Comparison of ENCODE assay signal across 25 mouse cellular contexts in genomic region chr12:89909578-89909977, GRCm38 (mm10).
DNase-seq lines count a peak whose midpoint lies in the region; ATAC-seq lines count a peak whose summit lies in the region.
"Had no signal": no experiment of that assay in that cellular context is flagged by ENCODE, and none has a peak within 500 bp of the region (broad histone marks: within the 10 kb centered on the region; RNA-seq: fewer than 3 reads in every experiment).

No protein-coding gene starts in this region.

- no peak for DNase-seq in hindbrain, embryonic 14.5 days (ENCODE audit: low spot score)
- DNase-seq in midbrain, embryonic 11.5 days (ENCODE audit: low spot score, missing footprints) = no peak
- peak; percentile 39 for DNase-seq in midbrain, embryonic 14.5 days
- no peak for DNase-seq in cerebellum, adult 9-10 months
- DNase-seq in left cerebral cortex, postnatal 36 days (ENCODE audit: low spot score in 2 of 2) = no peak
- no peak for DNase-seq in thymus, postnatal 14 days
- DNase-seq: adrenal gland, adult 2 months; adrenal gland, postnatal 14 days; B cell, adult 2 months; cerebellum, adult 11-12 months; cerebellum, adult 9-11 months; embryo, embryonic 11 days; gastrocnemius, postnatal 25 days; heart, adult 18-20 months; heart, postnatal 14 days; heart, postnatal 4 days had no signal

- 0 out of 2 replicates have a peak, but pooled peaks have one; percentile 19 for ATAC-seq in hindbrain, embryonic 12.5 days (ENCODE audit: low FRiP score)
- ATAC-seq in hindbrain, embryonic 14.5 days (ENCODE audit: low FRiP score) = no peak
- ATAC-seq in midbrain, embryonic 11.5 days (ENCODE audit: low FRiP score) = peak; percentile 80
- peak; percentile 60; the same call in 1 of the 2 replicates for ATAC-seq in midbrain, embryonic 14.5 days (ENCODE audit: low FRiP score, low TSS enrichment)
- ATAC-seq: forebrain, embryonic 15.5 days had no signal

- intact Hi-C loops in left cerebral cortex, postnatal 36 days (cut with DNase I) = no loop called here

- H3K36me3 ChIP-seq in hindbrain, embryonic 12.5 days = no peaks in the 10 kb centered on the region
- H3K36me3 ChIP-seq in hindbrain, embryonic 14.5 days (replicated peaks; ENCODE audit: control insufficient read depth, insufficient read depth) = no peaks in the 10 kb centered on the region
- no peaks in the 10 kb centered on the region for H3K36me3 ChIP-seq in midbrain, embryonic 11.5 days (ENCODE audit: control insufficient read depth, insufficient read depth, low read length)
- H3K36me3 ChIP-seq in midbrain, embryonic 14.5 days (ENCODE audit: control insufficient read depth, insufficient read depth, low read length) = no peaks in the 10 kb centered on the region
- H3K36me3 ChIP-seq: embryonic facial prominence, embryonic 10.5 days; embryonic facial prominence, embryonic 13.5 days; forebrain, embryonic 12.5 days; forebrain, embryonic 15.5 days; heart, embryonic 10.5 days; heart, embryonic 13.5 days; hindbrain, embryonic 13.5 days had no signal

- no peak overlapping the region for H3K27ac ChIP-seq in hindbrain, embryonic 12.5 days
- no peak overlapping the region for H3K27ac ChIP-seq in hindbrain, embryonic 14.5 days
- H3K27ac ChIP-seq in midbrain, embryonic 11.5 days (ENCODE audit: low read depth, low read length) = no peak overlapping the region; the same call in 1 of the 2 replicates
- H3K27ac ChIP-seq in midbrain, embryonic 14.5 days (replicated peaks; ENCODE audit: low read depth, low read length) = no peak overlapping the region
- H3K27ac ChIP-seq: embryonic facial prominence, embryonic 10.5 days; embryonic facial prominence, embryonic 13.5 days; forebrain, embryonic 12.5 days; forebrain, embryonic 15.5 days; heart, embryonic 10.5 days; heart, embryonic 13.5 days; hindbrain, embryonic 13.5 days had no signal

- H3K4me1 ChIP-seq in hindbrain, embryonic 12.5 days = no peaks in the 10 kb centered on the region
- no peaks in the 10 kb centered on the region; the same call in 1 of the 2 replicates for H3K4me1 ChIP-seq in hindbrain, embryonic 14.5 days (replicated peaks; ENCODE audit: control insufficient read depth, insufficient read depth, low read length)
- H3K4me1 ChIP-seq in midbrain, embryonic 11.5 days (ENCODE audit: control insufficient read depth, insufficient read depth, low read length) = peaks cover 6% of the 10 kb centered on the region; the same call in 1 of the 2 replicates
- H3K4me1 ChIP-seq in midbrain, embryonic 14.5 days (ENCODE audit: control insufficient read depth, insufficient read depth, low read length) = peaks cover 8% of the 10 kb centered on the region; the same call in 1 of the 2 replicates
- H3K4me1 ChIP-seq: embryonic facial prominence, embryonic 10.5 days; embryonic facial prominence, embryonic 13.5 days; forebrain, embryonic 15.5 days; heart, embryonic 10.5 days; heart, embryonic 13.5 days had no signal

- no peak overlapping the region for H3K4me3 ChIP-seq in hindbrain, embryonic 12.5 days
- H3K4me3 ChIP-seq in hindbrain, embryonic 14.5 days (replicated peaks; ENCODE audit: low read length) = no peak overlapping the region
- no peak overlapping the region for H3K4me3 ChIP-seq in midbrain, embryonic 11.5 days (ENCODE audit: low read depth, low read length)
- H3K4me3 ChIP-seq in midbrain, embryonic 14.5 days (replicated peaks; ENCODE audit: low read depth, low read length) = no peak overlapping the region
- H3K4me3 ChIP-seq: embryonic facial prominence, embryonic 10.5 days; embryonic facial prominence, embryonic 13.5 days; erythroblast, embryonic 14.5 days; forebrain, embryonic 12.5 days; forebrain, embryonic 15.5 days; heart, embryonic 10.5 days; heart, embryonic 13.5 days; hindbrain, embryonic 13.5 days had no signal

- no peak overlapping the region for H3K4me2 ChIP-seq in hindbrain, embryonic 12.5 days (replicated peaks)
- H3K4me2 ChIP-seq in hindbrain, embryonic 14.5 days (replicated peaks) = no peak overlapping the region
- no peak overlapping the region for H3K4me2 ChIP-seq in midbrain, embryonic 11.5 days
- no peak overlapping the region for H3K4me2 ChIP-seq in midbrain, embryonic 14.5 days (ENCODE audit: low read length)
- H3K4me2 ChIP-seq: embryonic facial prominence, embryonic 13.5 days; forebrain, embryonic 12.5 days; forebrain, embryonic 15.5 days; heart, embryonic 13.5 days; hindbrain, embryonic 13.5 days had no signal

- 45% methylated on average over 3 of the region's 3 CpGs for WGBS in hindbrain, embryonic 12.5 days
- WGBS in hindbrain, embryonic 14.5 days = 35% methylated on average over 3 of the region's 3 CpGs
- WGBS in midbrain, embryonic 11.5 days = 49% methylated on average over 3 of the region's 3 CpGs
- WGBS in midbrain, embryonic 14.5 days = 21% methylated on average over 3 of the region's 3 CpGs

- H3K9ac ChIP-seq in hindbrain, embryonic 12.5 days = no peak overlapping the region
- no peak overlapping the region for H3K9ac ChIP-seq in hindbrain, embryonic 14.5 days
- no peak overlapping the region for H3K9ac ChIP-seq in midbrain, embryonic 11.5 days (ENCODE audit: low read length)
- no peak overlapping the region for H3K9ac ChIP-seq in midbrain, embryonic 14.5 days (replicated peaks; ENCODE audit: low read length)
- H3K9ac ChIP-seq: embryonic facial prominence, embryonic 13.5 days; forebrain, embryonic 12.5 days; forebrain, embryonic 15.5 days; heart, embryonic 13.5 days; hindbrain, embryonic 13.5 days had no signal

- no peaks in the 10 kb centered on the region for H3K9me3 ChIP-seq in hindbrain, embryonic 12.5 days (replicated peaks)
- no peaks in the 10 kb centered on the region for H3K9me3 ChIP-seq in hindbrain, embryonic 14.5 days (ENCODE audit: control insufficient read depth, low read length)
- H3K9me3 ChIP-seq in midbrain, embryonic 11.5 days (ENCODE audit: control insufficient read depth, low read length) = no peaks in the 10 kb centered on the region
- H3K9me3 ChIP-seq in midbrain, embryonic 14.5 days (ENCODE audit: control insufficient read depth, low read length) = no peaks in the 10 kb centered on the region
- H3K9me3 ChIP-seq: embryonic facial prominence, embryonic 10.5 days; embryonic facial prominence, embryonic 13.5 days; forebrain, embryonic 12.5 days; forebrain, embryonic 15.5 days; heart, embryonic 10.5 days; heart, embryonic 13.5 days; hindbrain, embryonic 13.5 days had no signal

- H3K27me3 ChIP-seq in hindbrain, embryonic 12.5 days = no peaks in the 10 kb centered on the region
- H3K27me3 ChIP-seq in hindbrain, embryonic 14.5 days (ENCODE audit: control insufficient read depth, insufficient read depth, low read length) = no peaks in the 10 kb centered on the region
- H3K27me3 ChIP-seq in midbrain, embryonic 11.5 days (ENCODE audit: control insufficient read depth, insufficient read depth, low read length) = no peaks in the 10 kb centered on the region
- H3K27me3 ChIP-seq in midbrain, embryonic 14.5 days (ENCODE audit: control insufficient read depth, insufficient read depth, low read length) = no peaks in the 10 kb centered on the region
- H3K27me3 ChIP-seq: embryonic facial prominence, embryonic 13.5 days; forebrain, embryonic 12.5 days; forebrain, embryonic 15.5 days; heart, embryonic 13.5 days; hindbrain, embryonic 13.5 days had no signal
